Mouse (Mus musculus) forebrain, postnatal 0 days (tissue): ENCODE measurements around the gene Rag2. TPM values are rescaled to one million over a fixed set of nuclear protein-coding genes. Genes with fewer than 3 reads are reported as not detected.

Experiments used
- ATAC-seq: fragments of 200-750 bp; cut with Nextera tagmentation; 2 replicates; pipeline ENCODE4 v1.8.0; 2017; ENCODE audit warnings: mild to moderate bottlenecking, moderate library complexity
- DNase-seq: peaks from one replicate; pipeline ENCODE4 v3.0.0-alpha.2; 2015
- H3K27ac ChIP-seq: fragments of 300-500 bp; sonication (generic); 2 replicates; pipeline ENCODE4 v1.5.1; 2014; ENCODE audit warnings: low read depth, mild to moderate bottlenecking, antibody characterized with exemption, low read length, moderate library complexity, mixed read lengths
- H3K27me3 ChIP-seq: fragments of 300-500 bp; sonication (generic); 2 replicates; pipeline ENCODE4 v1.6.1; 2014; ENCODE audit warnings: mild to moderate bottlenecking, low read length, mixed read lengths; ENCODE audit not compliant: insufficient read depth
- H3K36me3 ChIP-seq: fragments of 300-500 bp; sonication (generic); 2 replicates; pipeline ENCODE4 v1.6.1; 2014; ENCODE audit warnings: mild to moderate bottlenecking, moderate library complexity; ENCODE audit not compliant: insufficient read depth
- H3K4me1 ChIP-seq: fragments of 300-500 bp; sonication (generic); 2 replicates; pipeline ENCODE4 v1.6.1; 2014; ENCODE audit warnings: antibody characterized with exemption; ENCODE audit not compliant: insufficient read depth
- H3K4me2 ChIP-seq: fragments of 300-500 bp; sonication (generic); 2 replicates; pipeline ENCODE4 v1.6.1; 2014; ENCODE audit warnings: low read depth, mild to moderate bottlenecking, moderate library complexity
- H3K4me3 ChIP-seq: fragments of 300-500 bp; sonication (generic); 2 replicates; pipeline ENCODE4 v1.5.1; 2014; ENCODE audit warnings: low read depth, low read length, mixed read lengths
- H3K9ac ChIP-seq: fragments of 300-500 bp; sonication (generic); 2 replicates; pipeline ENCODE4 v1.6.1; 2014; ENCODE audit warnings: mild to moderate bottlenecking
- H3K9me3 ChIP-seq: fragments of 300-500 bp; sonication (generic); 2 replicates; pipeline ENCODE4 v1.6.1; 2016; ENCODE audit warnings: low read length
- CTCF ChIP-seq: sonication (generic); IDR thresholded peaks from 2 replicates; pipeline ENCODE4 v1.5.1; 2016; ENCODE audit warnings: antibody characterized with exemption, control low read depth, low read depth
- WGBS: fragments of 180-500 bp; shearing (Covaris S2); extraction: QIAGEN DNeasy Blood & Tissue Kit; methylation state at CpG from one replicate; pipeline ENCODE4 v1.1.7; 2014; 5-methylcytosine and 5-hydroxymethylcytosine counted together
- polyA plus RNA-seq: library from polyadenylated mRNA; unstranded; fragments of >200 nt; fragmentation: Nextera tagmentation; extraction: Ambion mirVana; gene quantifications from 2 replicates; pipeline ENCODE4 v1.2.1, GENCODE M21; 2015
- total RNA-seq: library from RNA; depleted of rRNA; stranded (reverse); fragments of >200 nt; gene quantifications from 2 replicates; pipeline ENCODE4 v1.2.3, GENCODE M21; 2014; rRNA removed

Gene Rag2
- total RNA-seq: not detected in 2 replicates
- not detected in 2 replicates for polyA plus RNA-seq

DNA sequence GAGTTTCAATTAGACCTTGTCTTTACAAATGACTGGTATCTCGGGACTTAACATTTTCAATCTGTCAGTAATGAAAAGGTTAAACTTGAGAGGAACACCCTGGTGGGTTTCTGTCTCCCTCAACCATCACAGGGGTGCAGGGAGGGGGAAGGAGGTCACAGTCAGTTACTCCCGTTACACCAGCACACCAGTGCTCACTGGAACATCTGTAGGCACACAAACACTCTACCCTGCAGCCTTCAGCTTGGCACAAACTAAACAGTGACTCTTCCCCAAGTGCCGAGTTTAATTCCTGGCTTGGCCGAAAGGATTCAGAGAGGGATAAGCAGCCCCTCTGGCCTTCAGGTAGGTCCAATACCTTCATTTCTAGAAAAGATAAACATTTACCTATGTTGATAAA, at the start of gene Rag2:
Rag2 (plus strand) TSS at position 193 of the 400 bp plus-strand sequence.
- ATAC-seq: no peak
- H3K4me1 ChIP-seq: peaks cover 4% of the 10 kb centered on the region; the same call in 1 of the 2 replicates
- H3K27ac ChIP-seq: no peak within 1 kb of the TSS
- H3K27me3 ChIP-seq: no peaks in the 10 kb centered on the region
- no peaks in the 10 kb centered on the region for H3K36me3 ChIP-seq
- H3K9ac ChIP-seq: no peak within 1 kb of the TSS
- H3K9me3 ChIP-seq: no peaks in the 10 kb centered on the region
- TF ChIP-seq CTCF: no peak
- DNase-seq: no peak
- WGBS: 67% methylated on average over 4 of the region's 4 CpGs
- H3K4me3 ChIP-seq: no peak within 1 kb of the TSS
- H3K4me2 ChIP-seq: no peak within 1 kb of the TSS

DNA sequence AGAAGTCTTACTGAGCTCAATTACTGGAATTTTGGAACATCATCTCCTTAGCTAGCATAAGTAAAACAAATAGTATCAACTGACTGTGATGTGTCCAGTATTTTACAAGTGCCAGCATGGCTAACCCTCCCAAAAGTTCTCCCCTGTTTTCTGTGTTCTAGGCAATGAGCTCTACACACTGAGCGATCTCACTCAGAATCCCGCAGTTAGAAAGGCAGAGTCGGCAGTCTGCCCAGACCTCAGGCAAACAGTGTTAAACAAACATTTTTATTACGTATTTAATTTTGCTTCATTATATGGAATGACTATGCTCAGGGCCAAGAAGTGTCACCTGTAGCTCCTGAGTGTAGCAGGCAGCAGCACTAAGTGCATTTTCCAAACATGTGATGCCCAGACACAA, 47.3 kb upstream of the Rag2 start:
- H3K4me3 ChIP-seq: no peak overlapping the region
- WGBS: 67% methylated on average over 4 of the region's 4 CpGs
- no peak overlapping the region for H3K27ac ChIP-seq
- no peaks in the 10 kb centered on the region for H3K27me3 ChIP-seq
- ATAC-seq (no peak), DNase-seq (no peak)
- no peaks in the 10 kb centered on the region for H3K36me3 ChIP-seq
- H3K9ac ChIP-seq: no peak overlapping the region
- no peak overlapping the region for H3K4me2 ChIP-seq
- no peak for TF ChIP-seq CTCF
- no peaks in the 10 kb centered on the region for H3K9me3 ChIP-seq
- H3K4me1 ChIP-seq: no peaks in the 10 kb centered on the region

GRCm38 (mm10) chr2:101580027-101580426, 44.5 kb upstream of the Rag2 start:
- Histone ChIP-seq H3K36me3 (no peaks in the 10 kb centered on the region), H3K4me1 (no peaks in the 10 kb centered on the region), H3K4me2 (no peak overlapping the region), H3K4me3 (no peak overlapping the region), H3K27me3 (no peaks in the 10 kb centered on the region), H3K27ac (no peak overlapping the region), H3K9me3 (no peaks in the 10 kb centered on the region), H3K9ac (no peak overlapping the region)
- TF ChIP-seq CTCF: no peak
- DNase-seq (no peak), ATAC-seq (no peak)
- WGBS: 73% methylated on average over 2 of the region's 2 CpGs

GRCm38 (mm10) chr2:101580428-101580827, 44.1 kb upstream of the Rag2 start:
- H3K4me3 ChIP-seq: no peak overlapping the region
- no peaks in the 10 kb centered on the region for H3K36me3 ChIP-seq
- DNase-seq: peak; percentile 37
- ATAC-seq: peak; percentile 55
- 20% methylated on average over 1 of the region's 1 CpGs for WGBS
- no peaks in the 10 kb centered on the region for H3K4me1 ChIP-seq
- H3K27me3 ChIP-seq: no peaks in the 10 kb centered on the region
- no peak overlapping the region for H3K4me2 ChIP-seq
- TF ChIP-seq CTCF: no peak
- no peak overlapping the region for H3K9ac ChIP-seq
- H3K27ac ChIP-seq: no peak overlapping the region
- no peaks in the 10 kb centered on the region for H3K9me3 ChIP-seq

DNA sequence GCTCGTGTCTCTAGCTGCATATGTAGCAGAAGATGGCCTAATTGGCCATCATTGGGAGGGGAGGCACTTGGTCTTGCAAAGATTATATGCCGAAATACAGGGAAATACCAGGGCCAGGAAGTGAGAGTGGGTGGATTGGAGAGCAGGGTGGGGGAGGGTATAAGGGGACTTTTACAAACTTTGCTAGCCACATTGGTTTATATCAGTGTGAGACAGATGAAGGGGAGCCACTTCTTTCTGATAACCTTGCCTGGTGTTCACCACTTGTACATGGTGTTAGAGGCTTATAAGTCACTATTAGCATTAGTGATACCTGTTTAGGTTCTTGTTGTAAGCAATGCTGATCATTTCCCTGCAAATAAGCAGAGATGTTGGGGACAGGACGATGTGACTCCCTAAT, 43.5 kb upstream of the Rag2 start:
- Histone ChIP-seq H3K27me3 (no peaks in the 10 kb centered on the region), H3K4me1 (no peaks in the 10 kb centered on the region), H3K9ac (no peak overlapping the region), H3K9me3 (no peaks in the 10 kb centered on the region), H3K36me3 (no peaks in the 10 kb centered on the region), H3K4me2 (no peak overlapping the region), H3K4me3 (no peak overlapping the region), H3K27ac (no peak overlapping the region)
- 58% methylated on average over 3 of the region's 3 CpGs for WGBS
- DNase-seq (no peak), ATAC-seq (no peak)
- TF ChIP-seq CTCF: no peak

GRCm38 (mm10) chr2:101581418-101581817, 43.1 kb upstream of the Rag2 start:
- H3K27me3 ChIP-seq: no peaks in the 10 kb centered on the region

GRCm38 (mm10) chr2:101591356-101591755, 33.2 kb upstream of the Rag2 start:
- ATAC-seq (no peak), DNase-seq (no peak)
- Histone ChIP-seq H3K4me1 (no peaks in the 10 kb centered on the region), H3K27ac (no peak overlapping the region), H3K4me3 (no peak overlapping the region), H3K27me3 (no peaks in the 10 kb centered on the region; the same call in 1 of the 2 replicates), H3K9me3 (no peaks in the 10 kb centered on the region), H3K36me3 (no peaks in the 10 kb centered on the region), H3K4me2 (no peak overlapping the region), H3K9ac (no peak overlapping the region)
- no peak for TF ChIP-seq CTCF
- WGBS: 31% methylated on average over 8 of the region's 8 CpGs

More at GRCm38 (mm10) chr2:101581418-101581817, 43.1 kb upstream of the Rag2 start:
- TF ChIP-seq CTCF: no peak
- WGBS: 78% methylated on average over 3 of the region's 3 CpGs
- Histone ChIP-seq H3K9me3 (no peaks in the 10 kb centered on the region), H3K9ac (no peak overlapping the region), H3K4me3 (no peak overlapping the region), H3K36me3 (no peaks in the 10 kb centered on the region), H3K27ac (no peak overlapping the region), H3K4me2 (no peak overlapping the region), H3K4me1 (no peaks in the 10 kb centered on the region)
- DNase-seq: no peak
- no peak for ATAC-seq
